ENCODE assay signal across 8 mouse cellular contexts in genomic region chr6:39567528-39567927, GRCm38 (mm10). TPM values are rescaled to one million over a fixed set of nuclear protein-coding genes. Genes with fewer than 3 reads are reported as not detected.
DNase-seq lines count a peak whose midpoint lies in the region; ATAC-seq lines count a peak whose summit lies in the region.

No protein-coding gene starts in this region.

- H3K27me3 ChIP-seq in forebrain, embryonic 14.5 days (replicated peaks; ENCODE audit: control insufficient read depth, insufficient read depth, low read length), result no peaks in the 10 kb centered on the region
- H3K27me3 ChIP-seq in forebrain, embryonic 11.5 days (ENCODE audit: control insufficient read depth, insufficient read depth, low read length), result no peaks in the 10 kb centered on the region; the same call in 1 of the 2 replicates
- no peaks in the 10 kb centered on the region for H3K27me3 ChIP-seq in midbrain, embryonic 14.5 days (ENCODE audit: control insufficient read depth, insufficient read depth, low read length)
- no peaks in the 10 kb centered on the region for H3K27me3 ChIP-seq in midbrain, embryonic 15.5 days (replicated peaks)

- H3K4me1 ChIP-seq in forebrain, embryonic 14.5 days (ENCODE audit: control insufficient read depth, insufficient read depth, low read length), result no peaks in the 10 kb centered on the region
- no peaks in the 10 kb centered on the region for H3K4me1 ChIP-seq in forebrain, embryonic 11.5 days (replicated peaks; ENCODE audit: control insufficient read depth, insufficient read depth, low read length)
- no peaks in the 10 kb centered on the region for H3K4me1 ChIP-seq in midbrain, embryonic 14.5 days (ENCODE audit: control insufficient read depth, insufficient read depth, low read length)
- H3K4me1 ChIP-seq in midbrain, embryonic 15.5 days, result no peaks in the 10 kb centered on the region

- peak; percentile 79 for DNase-seq in forebrain, embryonic 14.5 days (ENCODE audit: low spot score)
- no peak for DNase-seq in forebrain, embryonic 11.5 days (ENCODE audit: low spot score)
- peak; percentile 83 for DNase-seq in midbrain, embryonic 14.5 days
- DNase-seq in embryo, embryonic 11 days, result peak; percentile 73
- peak; percentile 52 for DNase-seq in lung, postnatal 14 days
- no peak for DNase-seq in right cerebral cortex, postnatal 36 days (ENCODE audit: low spot score in 2 of 2)
- no peak for DNase-seq in spleen, adult 18-20 months

- H3K4me2 ChIP-seq in forebrain, embryonic 14.5 days (ENCODE audit: low read length), result no peak overlapping the region
- no peak overlapping the region for H3K4me2 ChIP-seq in forebrain, embryonic 11.5 days (ENCODE audit: low read depth, low read length, severe bottlenecking)
- H3K4me2 ChIP-seq in midbrain, embryonic 14.5 days (ENCODE audit: low read length), result no peak overlapping the region
- no peak overlapping the region for H3K4me2 ChIP-seq in midbrain, embryonic 15.5 days

- H3K9me3 ChIP-seq in forebrain, embryonic 14.5 days (replicated peaks; ENCODE audit: control insufficient read depth, low read length), result no peaks in the 10 kb centered on the region
- no peaks in the 10 kb centered on the region for H3K9me3 ChIP-seq in forebrain, embryonic 11.5 days (ENCODE audit: control insufficient read depth, low read length)
- no peaks in the 10 kb centered on the region for H3K9me3 ChIP-seq in midbrain, embryonic 14.5 days (ENCODE audit: control insufficient read depth, low read length)
- no peaks in the 10 kb centered on the region for H3K9me3 ChIP-seq in midbrain, embryonic 15.5 days

- WGBS in forebrain, embryonic 14.5 days, result 13% methylated on average over 5 of the region's 5 CpGs
- WGBS in forebrain, embryonic 11.5 days, result 17% methylated on average over 5 of the region's 5 CpGs
- WGBS in midbrain, embryonic 14.5 days, result 12% methylated on average over 5 of the region's 5 CpGs
- WGBS in midbrain, embryonic 15.5 days, result 12% methylated on average over 5 of the region's 5 CpGs

- no peak overlapping the region for H3K4me3 ChIP-seq in forebrain, embryonic 14.5 days (ENCODE audit: low read depth, low read length)
- H3K4me3 ChIP-seq in forebrain, embryonic 11.5 days (ENCODE audit: low read depth, low read length), result no peak overlapping the region
- H3K4me3 ChIP-seq in midbrain, embryonic 14.5 days (replicated peaks; ENCODE audit: low read depth, low read length), result no peak overlapping the region
- H3K4me3 ChIP-seq in midbrain, embryonic 15.5 days, result no peak overlapping the region

- no peaks in the 10 kb centered on the region for H3K36me3 ChIP-seq in forebrain, embryonic 14.5 days (ENCODE audit: control insufficient read depth, insufficient read depth, low read length)
- no peaks in the 10 kb centered on the region for H3K36me3 ChIP-seq in forebrain, embryonic 11.5 days (ENCODE audit: control insufficient read depth, insufficient read depth, low read length)
- no peaks in the 10 kb centered on the region for H3K36me3 ChIP-seq in midbrain, embryonic 14.5 days (ENCODE audit: control insufficient read depth, insufficient read depth, low read length)
- H3K36me3 ChIP-seq in midbrain, embryonic 15.5 days (replicated peaks), result no peaks in the 10 kb centered on the region

- H3K27ac ChIP-seq in forebrain, embryonic 14.5 days (ENCODE audit: low read depth, low read length), result no peak overlapping the region
- no peak overlapping the region for H3K27ac ChIP-seq in forebrain, embryonic 11.5 days (ENCODE audit: low read depth, low read length)
- H3K27ac ChIP-seq in midbrain, embryonic 14.5 days (replicated peaks; ENCODE audit: low read depth, low read length), result no peak overlapping the region
- H3K27ac ChIP-seq in midbrain, embryonic 15.5 days, result no peak overlapping the region

- H3K9ac ChIP-seq in forebrain, embryonic 14.5 days (ENCODE audit: low read length), result no peak overlapping the region
- no peak overlapping the region for H3K9ac ChIP-seq in forebrain, embryonic 11.5 days (ENCODE audit: low read length)
- no peak overlapping the region for H3K9ac ChIP-seq in midbrain, embryonic 14.5 days (replicated peaks; ENCODE audit: low read length)
- H3K9ac ChIP-seq in midbrain, embryonic 15.5 days, result no peak overlapping the region

- 0 out of 2 replicates have a peak, but pooled peaks have one; percentile 36 for ATAC-seq in forebrain, embryonic 14.5 days
- ATAC-seq in forebrain, embryonic 11.5 days (replicated peaks; ENCODE audit: low FRiP score), result no peak
- ATAC-seq in midbrain, embryonic 14.5 days (ENCODE audit: low FRiP score, low TSS enrichment), result no peak
- no peak for ATAC-seq in midbrain, embryonic 15.5 days (replicated peaks)

RNA-seq across cellular contexts. Expression of gene Adck2, which starts 6.1 kb away (rescaled TPM):
- 30.4 and 31.5 TPM in 2 replicates for polyA plus RNA-seq in forebrain, embryonic 14.5 days (2014; fragmentation: Nextera tagmentation; extraction: Ambion mirVana)
- polyA plus RNA-seq in forebrain, embryonic 11.5 days (2014; fragmentation: Nextera tagmentation; extraction: Ambion mirVana), result 23.2 and 26.6 TPM in 2 replicates
- 34.5 and 48.7 TPM in 2 replicates for polyA plus RNA-seq in midbrain, embryonic 14.5 days (2014; fragmentation: Nextera tagmentation; extraction: Ambion mirVana)
- 46.3 and 53.6 TPM in 2 replicates for polyA plus RNA-seq in midbrain, embryonic 15.5 days (2015; fragmentation: Nextera tagmentation; extraction: Ambion mirVana)

RNA-seq across cellular contexts. Expression of gene Dennd2a, which starts 9.9 kb away (rescaled TPM):
- polyA plus RNA-seq in forebrain, embryonic 14.5 days (2014; fragmentation: Nextera tagmentation; extraction: Ambion mirVana), result 14.2 and 15.8 TPM in 2 replicates
- 42.0 and 42.5 TPM in 2 replicates for polyA plus RNA-seq in forebrain, embryonic 11.5 days (2014; fragmentation: Nextera tagmentation; extraction: Ambion mirVana)
- polyA plus RNA-seq in midbrain, embryonic 14.5 days (2014; fragmentation: Nextera tagmentation; extraction: Ambion mirVana), result 23.3 and 31.5 TPM in 2 replicates
- 21.0 and 21.2 TPM in 2 replicates for polyA plus RNA-seq in midbrain, embryonic 15.5 days (2015; fragmentation: Nextera tagmentation; extraction: Ambion mirVana)

RNA-seq across cellular contexts. Expression of gene Gm42420, which starts 18.0 kb away (rescaled TPM):
- 1.3 TPM in 1 of 2 replicates, not detected in the other for polyA plus RNA-seq in forebrain, embryonic 14.5 days (2014; fragmentation: Nextera tagmentation; extraction: Ambion mirVana)
- polyA plus RNA-seq in forebrain, embryonic 11.5 days (2014; fragmentation: Nextera tagmentation; extraction: Ambion mirVana), result 4.7 TPM in 1 of 2 replicates, not detected in the other
- polyA plus RNA-seq in midbrain, embryonic 14.5 days (2014; fragmentation: Nextera tagmentation; extraction: Ambion mirVana), result 0.58 TPM in 1 of 2 replicates, not detected in the other
- polyA plus RNA-seq in midbrain, embryonic 15.5 days (2015; fragmentation: Nextera tagmentation; extraction: Ambion mirVana), result 0.88 and 2.6 TPM in 2 replicates

RNA-seq across cellular contexts. Expression of gene Ndufb2, which starts 24.8 kb away (rescaled TPM):
- 354 and 423 TPM in 2 replicates for polyA plus RNA-seq in forebrain, embryonic 14.5 days (2014; fragmentation: Nextera tagmentation; extraction: Ambion mirVana)
- polyA plus RNA-seq in forebrain, embryonic 11.5 days (2014; fragmentation: Nextera tagmentation; extraction: Ambion mirVana), result 217 and 222 TPM in 2 replicates
- 404 and 530 TPM in 2 replicates for polyA plus RNA-seq in midbrain, embryonic 14.5 days (2014; fragmentation: Nextera tagmentation; extraction: Ambion mirVana)
- 389 and 418 TPM in 2 replicates for polyA plus RNA-seq in midbrain, embryonic 15.5 days (2015; fragmentation: Nextera tagmentation; extraction: Ambion mirVana)

Comparison
In these comparisons a context has a peak if more than half of its experiments do, and no peak if none do; other contexts are left out.
1. DNase-seq: peak in forebrain, embryonic 14.5 days (single experiment), midbrain, embryonic 14.5 days (single experiment), embryo, embryonic 11 days (single experiment) and lung, postnatal 14 days (single experiment); none in forebrain, embryonic 11.5 days (single experiment), right cerebral cortex, postnatal 36 days (0 of 2) and spleen, adult 18-20 months (0 of 2).